Mouse (Mus musculus) left cerebral cortex, adult 9 months (tissue): ENCODE measurements around the gene Cebpz.

ENCODE experiments used
- DNase-seq, 2 experiments: peaks; one replicate each; pipeline ENCODE4 v3.0.0; 2022; ENCODE audit warnings: low spot score in 2 of 2

Gene Cebpz

GRCm38 (mm10) chr17:78936466-78937228, at the start of gene Cebpz, which contains the start of gene Ndufaf7:
Gene Cebpz (minus strand): TSS chr17:78937066.
Gene Ndufaf7 (plus strand): TSS chr17:78937136.
- peak; percentile 94 to 98 for DNase-seq

DNA sequence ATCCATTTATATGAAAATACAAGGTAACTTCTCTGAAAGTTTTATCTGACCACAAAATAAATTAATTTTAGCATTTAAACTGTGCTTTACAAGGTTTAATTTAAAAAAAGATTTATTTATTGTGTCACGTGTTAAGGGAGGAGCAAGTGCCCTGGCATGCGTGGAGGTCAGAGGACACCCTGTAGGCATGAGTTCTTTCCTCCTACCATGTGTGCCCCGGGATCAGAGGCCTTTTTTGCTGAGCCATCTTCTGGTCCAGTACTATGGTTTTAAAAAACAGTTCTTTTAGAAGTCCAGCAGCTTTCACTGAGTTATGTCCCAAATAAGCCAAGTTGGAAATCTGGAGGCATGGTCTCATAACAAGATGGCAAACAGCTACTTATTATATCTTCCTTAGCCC, 46.9 kb upstream of the Cebpz start:
- no peak for DNase-seq

DNA sequence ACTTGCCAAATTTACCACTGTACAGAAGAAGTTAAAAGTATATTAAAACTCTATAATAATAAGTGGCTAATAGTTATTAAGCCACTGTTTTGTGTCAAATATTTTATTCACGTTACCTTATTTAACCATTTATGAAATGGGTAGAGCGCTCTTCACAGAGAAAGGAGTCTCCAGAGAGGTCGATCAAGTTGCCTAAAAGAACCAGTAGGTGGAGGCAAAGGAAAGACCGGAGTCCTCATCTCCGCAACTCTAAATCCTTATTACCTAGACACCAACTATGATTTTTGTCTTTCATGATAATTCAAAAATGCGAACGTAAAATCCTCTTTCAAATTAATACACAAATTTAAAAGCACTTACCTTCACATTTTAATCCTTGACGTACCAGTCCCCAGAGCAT, 46.3 kb upstream of the Cebpz start:
- DNase-seq: no peak

DNA sequence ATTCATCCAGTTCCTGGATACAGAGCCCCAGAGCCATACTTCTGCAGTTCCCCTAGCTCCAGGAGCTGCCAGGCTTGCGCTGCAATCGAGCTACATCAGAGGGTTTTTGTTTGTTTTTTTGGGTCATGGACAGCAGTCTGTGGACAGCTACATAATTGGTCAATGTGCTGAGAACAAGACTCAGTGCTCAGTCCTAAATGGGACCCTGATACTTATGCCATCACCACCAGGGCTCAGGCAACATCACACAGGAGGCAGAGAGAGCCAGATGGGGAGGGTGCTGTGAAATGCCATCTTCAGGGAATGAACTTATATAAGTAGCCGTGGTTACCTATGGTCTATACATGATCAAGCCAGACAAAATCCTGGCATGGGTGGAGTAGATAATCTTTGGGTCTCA, 31.6 kb upstream of the Cebpz start:
- DNase-seq: no peak

DNA sequence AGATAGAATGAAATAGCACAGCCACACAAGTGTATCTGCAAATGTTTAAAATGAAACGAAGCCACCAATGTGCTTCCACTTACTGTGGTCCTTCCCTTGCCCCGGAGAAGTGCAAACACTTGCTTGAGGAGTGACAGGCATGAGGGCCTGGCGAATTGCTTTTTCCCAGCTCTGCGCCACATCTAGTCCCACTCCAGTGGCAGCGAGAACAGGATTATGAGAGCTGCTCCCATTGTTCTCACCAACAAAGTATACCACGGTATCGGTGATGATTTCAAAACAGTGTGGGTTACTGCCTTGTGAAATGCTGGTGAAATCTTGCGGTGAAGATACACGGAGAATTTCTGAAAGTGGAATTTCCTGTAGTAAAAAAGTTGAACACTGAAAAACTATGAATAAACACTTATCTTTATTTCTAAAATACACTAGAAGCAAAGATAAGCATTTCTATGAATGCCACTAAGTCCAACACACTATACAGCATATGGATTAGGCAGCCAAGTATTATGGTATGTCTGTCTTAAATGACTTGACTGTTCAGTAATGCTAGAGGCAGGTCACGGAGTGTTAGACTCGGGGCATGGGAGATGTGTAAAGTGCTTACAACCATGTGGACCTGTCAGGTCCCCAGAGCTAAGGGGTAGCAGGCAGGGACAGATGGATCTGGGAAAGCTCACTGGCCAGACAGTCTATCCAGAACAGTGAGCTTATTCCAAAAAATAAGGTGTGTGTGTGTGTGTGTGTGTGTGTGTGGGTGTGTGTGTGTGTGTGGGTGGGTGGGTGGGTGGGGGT, 29.4 kb upstream of the Cebpz start:
- DNase-seq: no peak

DNA sequence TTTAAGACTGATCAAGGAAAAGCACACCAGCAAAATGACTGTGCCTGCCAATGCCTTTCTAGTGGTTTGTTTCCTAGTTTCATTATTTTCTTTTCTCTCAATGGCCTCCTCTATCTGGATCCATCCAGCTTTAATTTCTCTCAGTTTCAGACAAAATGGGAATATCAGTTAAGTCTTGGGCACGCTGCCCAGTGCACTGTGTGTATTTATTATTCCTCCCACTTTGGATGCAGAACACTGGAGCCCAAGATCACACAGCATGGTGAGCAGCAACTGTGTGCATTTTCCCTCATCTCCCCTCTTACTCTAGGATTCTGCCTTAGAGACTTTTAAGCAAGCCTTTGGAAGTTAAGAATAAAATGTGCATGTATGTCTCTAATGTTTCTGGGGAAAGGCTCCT, 27.5 kb upstream of the Cebpz start:
- DNase-seq: peak in 1 of 2 experiments; percentile 35

- no peak for DNase-seq
These were observed 22.6 kb upstream of the Cebpz start for GRCm38 (mm10) chr17:78959473-78959872.

DNA sequence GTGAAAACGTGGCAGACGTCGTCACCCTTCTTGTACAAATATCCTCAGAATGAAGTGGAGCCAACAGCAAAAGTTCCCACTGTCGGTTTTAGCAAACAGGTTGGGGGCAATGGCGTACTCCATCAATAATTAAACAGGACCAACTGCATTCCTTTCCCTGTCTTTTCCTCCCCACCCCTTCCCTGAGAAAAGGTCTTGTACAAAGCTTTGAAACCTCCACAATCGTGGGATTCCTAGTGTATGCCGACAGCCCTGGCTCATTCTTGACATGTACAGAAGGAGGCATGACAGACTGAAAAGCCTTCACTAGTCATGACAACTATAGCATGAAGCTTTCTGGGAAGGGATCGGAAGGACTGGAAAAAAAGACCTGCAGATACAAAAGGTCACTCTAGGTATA, 16.4 kb upstream of the Cebpz start:
- DNase-seq: no peak

- DNase-seq: no peak
These were observed 15.2 kb upstream of the Cebpz start for GRCm38 (mm10) chr17:78952070-78952469.

DNA sequence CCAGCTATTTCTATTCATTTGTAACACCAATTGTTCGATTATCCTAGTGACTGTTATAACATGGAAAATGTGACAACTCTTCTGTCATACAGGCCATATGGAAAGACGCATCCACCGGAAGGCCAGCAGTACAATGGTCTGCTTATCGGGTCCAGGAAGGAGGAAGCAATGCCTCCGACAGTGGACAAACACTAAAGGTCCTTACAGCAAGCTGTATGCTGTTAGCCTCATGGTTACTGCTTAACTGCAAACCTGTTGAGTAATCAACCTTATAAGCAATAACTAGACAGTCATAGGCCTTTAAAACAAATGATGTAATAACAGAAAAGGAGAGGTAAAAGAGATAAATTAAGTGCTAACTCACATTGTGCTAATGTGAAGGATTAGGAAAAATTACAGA, 14.4 kb upstream of the Cebpz start:
- no peak for DNase-seq

GRCm38 (mm10) chr17:78942579-78942978, 5.7 kb upstream of the Cebpz start:
- no peak for DNase-seq

GRCm38 (mm10) chr17:78938927-78939326, 2.1 kb upstream of the Cebpz start:
- DNase-seq: no peak

- no peak for DNase-seq
These were observed 475 bp upstream of the Cebpz start for GRCm38 (mm10) chr17:78937229-78937853.

- no peak for DNase-seq
These were observed 1.0 kb downstream of the Cebpz start for GRCm38 (mm10) chr17:78935857-78936256.

GRCm38 (mm10) chr17:78917696-78918095, 19.2 kb downstream of the Cebpz start:
- DNase-seq: no peak

GRCm38 (mm10) chr17:78916899-78917298, 20.0 kb downstream of the Cebpz start:
- DNase-seq: no peak

GRCm38 (mm10) chr17:78916369-78916813, 20.5 kb downstream of the Cebpz start, which contains the start of gene Cebpzos:
Gene Cebpzos (plus strand): TSS chr17:78916500.
- DNase-seq: peak; percentile 83 to 92

GRCm38 (mm10) chr17:78915772-78916171, 21.1 kb downstream of the Cebpz start:
- no peak for DNase-seq

- DNase-seq: no peak
These were observed 22.9 kb downstream of the Cebpz start for GRCm38 (mm10) chr17:78913921-78914320.

DNA sequence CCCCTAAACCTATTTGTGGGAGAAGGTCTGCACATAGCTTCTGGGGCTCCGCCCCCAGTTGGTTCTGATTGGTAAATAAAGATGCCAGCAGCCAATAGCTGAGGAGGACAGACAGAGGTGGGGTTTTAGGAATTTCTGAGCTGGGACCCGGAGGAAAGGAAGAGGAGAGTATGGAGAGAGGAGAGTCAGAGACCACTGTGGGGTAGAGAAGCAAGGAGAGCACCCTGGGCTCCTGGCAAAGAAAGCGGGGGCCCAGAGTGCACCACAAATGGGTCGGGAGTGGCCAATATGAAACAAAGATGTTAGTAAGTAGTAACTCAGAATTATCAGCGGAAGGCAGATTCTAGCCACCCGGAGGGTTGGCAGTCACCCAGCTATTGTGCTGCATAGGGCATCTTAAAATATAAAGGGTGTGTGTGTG, 24.0 kb downstream of the Cebpz start:
- no peak for DNase-seq

DNA sequence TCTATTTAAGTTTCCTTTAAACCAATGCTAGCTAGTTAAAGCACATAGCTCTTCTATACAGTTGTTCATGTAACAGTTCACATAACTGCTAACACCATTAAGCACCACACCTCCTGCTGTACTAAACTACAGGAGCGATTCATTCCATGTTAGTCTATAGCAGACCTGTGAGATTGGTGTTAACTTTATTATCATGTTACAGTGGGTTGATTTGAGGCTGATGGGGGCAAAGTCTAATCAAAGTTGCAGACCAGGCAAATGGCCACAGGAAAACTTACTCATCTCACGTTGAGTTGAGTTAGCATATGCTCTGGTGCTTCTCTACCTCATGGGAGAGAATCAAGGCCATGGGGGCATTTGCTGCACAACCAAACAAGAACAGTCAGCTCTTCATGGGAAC, 27.5 kb downstream of the Cebpz start:
- no peak for DNase-seq

DNA sequence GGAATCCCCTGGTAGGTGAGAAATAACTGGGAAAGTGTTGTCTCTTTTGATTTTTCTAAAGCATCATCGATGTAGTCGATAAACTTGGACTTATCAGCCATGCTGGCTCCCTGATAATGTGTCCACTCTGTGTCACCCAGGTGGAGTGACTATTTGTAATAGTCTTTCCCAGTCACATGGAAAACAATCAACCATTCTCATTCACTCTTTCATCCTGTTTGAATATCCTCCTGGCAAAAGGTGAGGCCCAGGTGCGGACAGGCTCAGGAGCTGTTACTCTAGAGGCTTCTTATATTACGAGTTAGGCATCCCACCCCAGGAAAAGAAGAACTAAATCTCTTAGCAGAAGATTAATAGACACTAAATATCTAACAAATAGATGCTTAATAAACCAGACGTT, 30.0 kb downstream of the Cebpz start, which contains the start of gene Sult6b1:
Sult6b1 (minus strand) TSS at position 101 of the 400 bp plus-strand sequence.
- DNase-seq: no peak
